11 mouse cellular contexts compared by ENCODE assay signal in the genomic region with DNA sequence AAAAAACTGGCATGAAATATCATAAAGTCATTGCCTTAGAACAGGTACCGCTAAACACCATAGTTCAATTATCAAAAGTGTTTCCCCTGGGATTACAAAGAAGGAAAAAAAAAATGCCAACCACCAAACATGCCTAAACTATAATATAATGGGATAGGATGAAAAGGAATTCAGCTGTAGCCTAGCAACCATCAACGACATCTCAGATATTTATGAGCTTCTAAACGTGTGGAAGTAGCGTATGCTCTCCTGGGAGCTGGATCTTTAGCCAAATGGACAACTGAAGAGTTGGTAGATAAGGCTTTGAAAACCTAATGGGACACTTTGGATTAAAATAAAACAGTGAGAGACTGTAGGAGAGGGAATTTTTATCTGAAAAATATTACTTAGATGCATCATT.
"Had no signal": no experiment of that assay in that cellular context is flagged by ENCODE, and none has a peak within 500 bp of the region (broad histone marks: within the 10 kb centered on the region; RNA-seq: fewer than 3 reads in every experiment).

No protein-coding gene starts in this region.

- H3K36me3 ChIP-seq: limb, embryonic 13.5 days; neural tube, embryonic 13.5 days had no signal

- H3K9ac ChIP-seq: limb, embryonic 13.5 days; liver, embryonic 14.5 days; neural tube, embryonic 13.5 days had no signal

- H3K4me3 ChIP-seq: limb, embryonic 13.5 days; neural tube, embryonic 13.5 days had no signal

- H3K4me1 ChIP-seq: limb, embryonic 13.5 days; neural tube, embryonic 13.5 days had no signal

- H3K27ac ChIP-seq: kidney, postnatal 0 days; limb, embryonic 13.5 days; liver, embryonic 14.5 days; neural tube, embryonic 13.5 days; stomach, postnatal 0 days had no signal

- DNase-seq: kidney, adult 9 months; kidney, postnatal 36 days; left cerebral cortex, postnatal 4 days; lung, adult 18-20 months; right cerebral cortex, adult 18-20 months; thymus, postnatal 4 days had no signal

- H3K27me3 ChIP-seq: limb, embryonic 13.5 days; neural tube, embryonic 13.5 days had no signal

- H3K4me2 ChIP-seq: limb, embryonic 13.5 days; neural tube, embryonic 13.5 days had no signal

- H3K9me3 ChIP-seq: limb, embryonic 13.5 days; neural tube, embryonic 13.5 days had no signal
